ENCODE assay signal across 8 mouse cellular contexts in the genomic region with DNA sequence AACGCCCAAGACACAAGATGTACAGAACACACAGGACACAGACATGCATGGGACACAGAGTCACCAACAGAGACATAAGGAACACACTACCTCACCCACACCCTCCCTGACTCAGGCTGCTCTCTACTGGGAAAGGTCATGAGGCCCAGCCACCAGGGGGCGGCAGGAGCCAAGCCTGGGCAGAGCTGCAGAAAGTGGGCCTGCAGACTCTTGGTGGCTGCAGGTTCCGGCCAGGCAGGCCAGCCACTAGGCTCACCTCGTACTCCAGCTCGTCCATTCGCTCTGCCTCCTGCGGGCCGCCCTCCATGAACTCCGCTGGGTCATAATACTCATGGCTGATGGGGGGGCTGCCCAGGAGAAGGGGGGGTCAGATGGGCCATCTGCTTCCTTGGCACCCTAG. TPM values are rescaled to one million over a fixed set of nuclear protein-coding genes. Genes with fewer than 3 reads are reported as not detected.
DNase-seq lines count a peak whose midpoint lies in the region; ATAC-seq and TF ChIP-seq lines count a peak whose summit lies in the region.

No protein-coding gene starts in this region.

- peak; percentile 67; the same call in 1 of the 2 replicates for TF ChIP-seq CTCF in brain, embryonic 14.5 days (IDR thresholded peaks at IDR 0.05; ENCODE audit: borderline replicate concordance, extremely low read depth, insufficient read depth, insufficient read length)
- peak; percentile 87 for TF ChIP-seq CTCF in lung, postnatal 0 days (IDR thresholded peaks at IDR 0.05)

- in situ Hi-C loops in ES-E14 (cut with MboI; ENCODE audit: low sequenced_read_pairs in 2 of 2, unreplicated experiment in 2 of 2) = no loop called here

- peaks cover 2 to 12% of the 10 kb centered on the region in 2 experiments; a peak in 2 of 4 replicates for H3K4me1 ChIP-seq in ES-E14 (ENCODE audit: control insufficient read depth in 2 of 2, insufficient read depth in 2 of 2, low read length in 2 of 2, poor library complexity in 1 of 2)
- no peaks in the 10 kb centered on the region for H3K4me1 ChIP-seq in lung, postnatal 0 days (ENCODE audit: insufficient read depth, low read depth, low read length)

- peaks cover 38% of the 10 kb centered on the region for H3K36me3 ChIP-seq in ES-E14 (ENCODE audit: control insufficient read depth, insufficient read depth, low read length, poor library complexity, severe bottlenecking)
- no peaks in the 10 kb centered on the region for H3K36me3 ChIP-seq in lung, postnatal 0 days (ENCODE audit: insufficient read depth, low read length)

- H3K9me3 ChIP-seq in ES-E14 (ENCODE audit: control insufficient read depth, insufficient read depth, low read depth, low read length) = no peaks in the 10 kb centered on the region
- H3K9me3 ChIP-seq in lung, postnatal 0 days (ENCODE audit: low read length) = no peaks in the 10 kb centered on the region

- no peak overlapping the region; a peak in 1 of 4 replicates for H3K4me3 ChIP-seq in ES-E14 (ENCODE audit: insufficient read depth in 1 of 2, low read depth in 1 of 2, low read length in 2 of 2, poor library complexity in 1 of 2, severe bottlenecking in 1 of 2)
- H3K4me3 ChIP-seq in lung, postnatal 0 days (ENCODE audit: low read depth, low read length) = no peak overlapping the region

- WGBS in lung, postnatal 0 days = 40% methylated on average over 9 of the region's 9 CpGs

- no peaks in the 10 kb centered on the region for H3K27me3 ChIP-seq in lung, postnatal 0 days (replicated peaks; ENCODE audit: insufficient read depth, low read length)

- ATAC-seq in erythroid progenitor cell, adult 5-6 weeks (replicated peaks; ENCODE audit: low FRiP score, poor library complexity, severe bottlenecking) = peak; percentile 65
- ATAC-seq in lung, postnatal 0 days = peak; percentile 93

- no peak overlapping the region for H3K9ac ChIP-seq in ES-E14 (ENCODE audit: insufficient read depth, low read depth, low read length, poor library complexity, severe bottlenecking)
- H3K9ac ChIP-seq in lung, postnatal 0 days (replicated peaks; ENCODE audit: low read depth) = no peak overlapping the region

- intact Hi-C loops in heart, postnatal 10 days (cut with DNase I) = loop anchor here (1.0 to 5.0 kb wide), 4 partner anchors 98 to 614 kb away; partner anchors contain the start of genes Irak1 and L1cam

- DNase-seq in ES-E14 (ENCODE audit: low read depth, low spot score) = peak; percentile 47
- peak; percentile 62 for DNase-seq in brain, embryonic 14.5 days (ENCODE audit: low read depth)
- DNase-seq in heart, postnatal 10 days = peak; percentile 79 to 80
- DNase-seq in kidney, postnatal 25 days = peak; percentile 80 to 81
- peak; percentile 71 for DNase-seq in lung, postnatal 0 days (ENCODE audit: low spot score)
- DNase-seq in ovary, postnatal 14 days (ENCODE audit: low spot score) = peak; percentile 39
- DNase-seq in thymus, postnatal 4 days = peak; percentile 88

- H3K4me2 ChIP-seq in lung, postnatal 0 days (replicated peaks; ENCODE audit: low read depth, low read length) = no peak overlapping the region

- TF ChIP-seq POLR2A in brain, embryonic 14.5 days (IDR thresholded peaks at IDR 0.05; ENCODE audit: borderline replicate concordance, extremely low read depth, insufficient read depth, insufficient read length, poor library complexity, severe bottlenecking) = no peak

- TF ChIP-seq EP300 in lung, postnatal 0 days (IDR thresholded peaks at IDR 0.05) = no peak

- peak overlapping the region; percentile 87 for H3K27ac ChIP-seq in ES-E14 (ENCODE audit: insufficient read depth, low read depth, low read length, poor library complexity, severe bottlenecking)
- H3K27ac ChIP-seq in lung, postnatal 0 days (ENCODE audit: low read length) = no peak overlapping the region

TF ChIP-seq in ES-E14, 5 proteins besides CTCF, POLR2A, EP300 and RAD21:
- TF ChIP-seq ZC3H11A (IDR thresholded peaks at IDR 0.05; ENCODE audit: borderline replicate concordance, low read depth, low read length) (peak; percentile 16; the same call in 1 of the 2 replicates), MAFK (IDR thresholded peaks at IDR 0.05; ENCODE audit: insufficient read depth, low read depth, low read length) (no peak), CHD2 (IDR thresholded peaks at IDR 0.05; ENCODE audit: low read depth, low read length) (no peak)

RNA-seq across cellular contexts. Expression of gene Ssr4, which starts 11.7 kb away (rescaled TPM):
- total RNA-seq in ES-E14 (2012; rRNA removed) = 290 and 294 TPM in 2 replicates
- 130 and 205 TPM in 2 replicates for polyA plus RNA-seq in brain, embryonic 14.5 days (2012; rRNA removed)
- total RNA-seq in erythroid progenitor cell, adult 5-6 weeks (2015; ENCODE audit: low replicate concordance) = 115 and 124 TPM in 2 replicates
- 47.6 and 75.7 TPM in 2 replicates for total RNA-seq in erythroid progenitor cell, adult 5-6 weeks (2017; ENCODE audit: low replicate concordance)
- 100 to 1,000 TPM; 103 TPM for total RNA-seq in heart, postnatal 10 days (2021)
- polyA plus RNA-seq in lung, postnatal 0 days (2015; fragmentation: Nextera tagmentation; extraction: Ambion mirVana) = 237 and 286 TPM in 2 replicates

RNA-seq across cellular contexts. Expression of gene Idh3g, which starts 11.8 kb away (rescaled TPM):
- total RNA-seq in ES-E14 (2012; rRNA removed) = 169 and 194 TPM in 2 replicates
- 382 and 510 TPM in 2 replicates for polyA plus RNA-seq in brain, embryonic 14.5 days (2012; rRNA removed)
- 135 and 141 TPM in 2 replicates for total RNA-seq in erythroid progenitor cell, adult 5-6 weeks (2015; ENCODE audit: low replicate concordance)
- total RNA-seq in erythroid progenitor cell, adult 5-6 weeks (2017; ENCODE audit: low replicate concordance) = 68.3 and 80.2 TPM in 2 replicates
- 100 to 1,000 TPM; 520 to 542 TPM for total RNA-seq in heart, postnatal 10 days (2021)
- 146 and 154 TPM in 2 replicates for polyA plus RNA-seq in lung, postnatal 0 days (2015; fragmentation: Nextera tagmentation; extraction: Ambion mirVana)

RNA-seq across cellular contexts. Expression of gene Srpk3, which starts 24.3 kb away (rescaled TPM):
- total RNA-seq in ES-E14 (2012; rRNA removed) = 1.2 and 1.5 TPM in 2 replicates
- 0.85 and 1.2 TPM in 2 replicates for polyA plus RNA-seq in brain, embryonic 14.5 days (2012; rRNA removed)
- 6.7 TPM in 1 of 2 replicates, not detected in the other for total RNA-seq in erythroid progenitor cell, adult 5-6 weeks (2015; ENCODE audit: low replicate concordance)
- 1.9 and 2.6 TPM in 2 replicates for total RNA-seq in erythroid progenitor cell, adult 5-6 weeks (2017; ENCODE audit: low replicate concordance)
- 10 to 100 TPM; 36.0 to 43.6 TPM for total RNA-seq in heart, postnatal 10 days (2021)
- polyA plus RNA-seq in lung, postnatal 0 days (2015; fragmentation: Nextera tagmentation; extraction: Ambion mirVana) = 2.2 and 2.3 TPM in 2 replicates

RNA-seq across cellular contexts. Expression of gene Pdzd4, which starts 26.3 kb away (rescaled TPM):
- total RNA-seq in ES-E14 (2012; rRNA removed) = 55.2 and 97.6 TPM in 2 replicates
- polyA plus RNA-seq in brain, embryonic 14.5 days (2012; rRNA removed) = 88.2 and 125 TPM in 2 replicates
- total RNA-seq in erythroid progenitor cell, adult 5-6 weeks (2015; ENCODE audit: low replicate concordance) = not detected in 2 replicates
- not detected in 2 replicates for total RNA-seq in erythroid progenitor cell, adult 5-6 weeks (2017; ENCODE audit: low replicate concordance)
- 1 to 10 TPM; 2.7 to 2.9 TPM for total RNA-seq in heart, postnatal 10 days (2021)
- polyA plus RNA-seq in lung, postnatal 0 days (2015; fragmentation: Nextera tagmentation; extraction: Ambion mirVana) = 0.20 and 0.32 TPM in 2 replicates

RNA-seq across cellular contexts. Expression of gene Plxnb3, which starts 41.6 kb away (rescaled TPM):
- 0.27 and 0.32 TPM in 2 replicates for total RNA-seq in ES-E14 (2012; rRNA removed)
- 0.58 and 0.79 TPM in 2 replicates for polyA plus RNA-seq in brain, embryonic 14.5 days (2012; rRNA removed)
- total RNA-seq in erythroid progenitor cell, adult 5-6 weeks (2015; ENCODE audit: low replicate concordance) = not detected in 2 replicates
- total RNA-seq in erythroid progenitor cell, adult 5-6 weeks (2017; ENCODE audit: low replicate concordance) = not detected in 2 replicates
- under 1 TPM; 0.72 to 0.92 TPM for total RNA-seq in heart, postnatal 10 days (2021)
- polyA plus RNA-seq in lung, postnatal 0 days (2015; fragmentation: Nextera tagmentation; extraction: Ambion mirVana) = 0.54 and 0.67 TPM in 2 replicates

Comparison
In these comparisons a context has a peak if more than half of its experiments do, and no peak if none do; other contexts are left out.
1. RNA of gene Srpk3, which starts 24.3 kb away (total RNA-seq): 36.0 to 43.6 TPM in heart, postnatal 10 days; 1.9 to 6.7 TPM in erythroid progenitor cell, adult 5-6 weeks and 1.2 to 1.5 TPM in ES-E14; every median in the first group is over 4 times any median in the second.
2. Peak in every context shown above with its lines, with median percentiles within 50 percentile points of each other: DNase-seq.